Mouse (Mus musculus): ENCODE results near the gene Gm21976.

DNA sequence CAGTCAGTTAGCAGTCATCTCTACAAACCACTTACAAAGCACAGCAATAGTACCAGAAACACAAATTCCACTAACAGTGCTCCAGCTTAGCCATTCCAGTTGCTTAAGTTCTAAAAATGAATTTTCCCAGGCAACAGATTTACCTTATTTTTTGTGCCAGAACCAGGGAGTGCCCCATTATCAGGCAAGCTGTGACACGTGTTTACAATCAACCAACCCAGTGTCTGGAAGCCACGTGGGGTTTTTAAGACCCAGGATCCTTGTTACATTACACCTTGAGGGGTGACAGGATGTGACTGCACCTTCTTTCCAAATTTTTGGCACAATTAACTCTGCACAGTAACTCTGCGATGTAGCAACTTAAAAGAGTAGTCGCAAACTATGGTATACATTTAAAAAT, 29.0 kb downstream of the Gm21976 start:
- TF ChIP-seq CTCF (IDR thresholded peaks at IDR 0.05) (no peak), POLR2A (IDR thresholded peaks at IDR 0.05; ENCODE audit: insufficient read depth, low read depth, low read length) (no peak)

All from heart, adult 2 months (tissue).